Mouse (Mus musculus): Measurements from ENCODE around the gene Olfr16. TPM values are rescaled to one million over a fixed set of nuclear protein-coding genes. Genes with fewer than 3 reads are reported as not detected.

Olfr16 gene
- not detected in 2 replicates for total RNA-seq (2012; rRNA removed)

DNA sequence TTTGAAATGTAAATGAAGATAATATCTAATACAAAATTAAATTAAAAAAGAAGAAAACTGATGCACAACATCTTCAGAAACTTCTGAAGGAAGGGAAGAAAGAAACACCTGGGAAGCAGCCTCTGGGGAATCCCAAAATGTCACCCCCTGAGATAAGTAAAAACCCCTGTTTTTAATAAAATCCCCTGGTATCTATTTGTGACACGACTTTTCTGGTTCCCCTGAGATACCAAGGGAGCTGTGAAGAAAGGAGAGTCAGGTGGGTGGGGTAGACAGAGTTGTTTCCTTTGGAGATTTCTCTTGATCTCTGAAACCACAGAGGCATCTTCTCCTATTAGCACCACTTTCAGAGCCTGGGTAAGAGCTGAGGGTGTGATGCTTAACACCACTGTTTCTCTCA, at the start of gene Olfr16:
Gene Olfr16 (plus strand): TSS at position 250 of the 400 bp plus-strand sequence.
- TF ChIP-seq HCFC1 (IDR thresholded peaks at IDR 0.05; ENCODE audit: borderline replicate concordance, insufficient read depth, low read length) (no peak), MAFK (IDR thresholded peaks at IDR 0.05; ENCODE audit: insufficient read depth, low read depth, low read length) (no peak), CHD2 (IDR thresholded peaks at IDR 0.05; ENCODE audit: low read depth, low read length) (no peak), ZNF384 (IDR thresholded peaks at IDR 0.05; ENCODE audit: low read depth, low read length) (no peak), ZC3H11A (IDR thresholded peaks at IDR 0.05; ENCODE audit: borderline replicate concordance, low read depth, low read length) (no peak)
- Histone ChIP-seq H3K36me3 (ENCODE audit: control insufficient read depth, insufficient read depth, low read length, poor library complexity, severe bottlenecking) (no peaks in the 10 kb centered on the region), H3K4me3 (ENCODE audit: insufficient read depth in 1 of 2, low read depth in 1 of 2, low read length in 2 of 2, poor library complexity in 1 of 2, severe bottlenecking in 1 of 2) (no peak within 1 kb of the TSS), H3K4me1 (ENCODE audit: control insufficient read depth in 2 of 2, insufficient read depth in 2 of 2, low read length in 2 of 2, poor library complexity in 1 of 2) (no peaks in the 10 kb centered on the region), H3K9ac (ENCODE audit: insufficient read depth, low read depth, low read length, poor library complexity, severe bottlenecking) (no peak within 1 kb of the TSS), H3K27ac (ENCODE audit: insufficient read depth, low read depth, low read length, poor library complexity, severe bottlenecking) (no peak within 1 kb of the TSS), H3K9me3 (ENCODE audit: control insufficient read depth, insufficient read depth, low read depth, low read length) (no peaks in the 10 kb centered on the region)
- in situ Hi-C loops (cut with MboI; ENCODE audit: low sequenced_read_pairs in 2 of 2, unreplicated experiment in 2 of 2), result no loop called here
- DNase-seq (ENCODE audit: low read depth, low spot score), result no peak

DNA sequence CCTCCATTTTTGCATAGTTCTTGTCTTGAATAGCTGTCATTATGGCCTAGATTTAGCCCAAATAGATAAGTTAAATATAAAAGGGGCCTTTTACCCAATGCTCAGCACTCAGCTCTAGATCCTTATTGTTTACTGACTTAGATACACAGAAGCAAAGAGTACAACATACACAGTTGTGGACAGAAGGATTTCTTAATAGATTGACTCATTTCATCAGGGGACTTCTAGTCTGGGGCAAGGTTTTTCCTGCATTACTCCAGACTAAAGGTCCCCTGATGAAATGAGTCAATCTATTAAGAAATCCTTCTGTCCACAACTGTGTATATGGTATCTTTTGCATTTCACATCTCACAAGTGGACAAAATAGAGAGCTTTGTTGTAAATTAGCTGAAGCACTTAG, 46.9 kb upstream of the Olfr16 start:
- Histone ChIP-seq H3K9ac (ENCODE audit: insufficient read depth, low read depth, low read length, poor library complexity, severe bottlenecking) (no peak overlapping the region), H3K36me3 (ENCODE audit: control insufficient read depth, insufficient read depth, low read length, poor library complexity, severe bottlenecking) (no peaks in the 10 kb centered on the region), H3K9me3 (ENCODE audit: control insufficient read depth, insufficient read depth, low read depth, low read length) (no peaks in the 10 kb centered on the region), H3K4me1 (ENCODE audit: control insufficient read depth in 2 of 2, insufficient read depth in 2 of 2, low read length in 2 of 2, poor library complexity in 1 of 2) (no peaks in the 10 kb centered on the region), H3K4me3 (ENCODE audit: insufficient read depth in 1 of 2, low read depth in 1 of 2, low read length in 2 of 2, poor library complexity in 1 of 2, severe bottlenecking in 1 of 2) (no peak overlapping the region), H3K27ac (ENCODE audit: insufficient read depth, low read depth, low read length, poor library complexity, severe bottlenecking) (no peak overlapping the region)
- no peak for DNase-seq (ENCODE audit: low read depth, low spot score)
- in situ Hi-C loops (cut with MboI; ENCODE audit: low sequenced_read_pairs in 2 of 2, unreplicated experiment in 2 of 2), result no loop called here
- TF ChIP-seq CHD2 (IDR thresholded peaks at IDR 0.05; ENCODE audit: low read depth, low read length) (no peak), HCFC1 (IDR thresholded peaks at IDR 0.05; ENCODE audit: borderline replicate concordance, insufficient read depth, low read length) (no peak), MAFK (IDR thresholded peaks at IDR 0.05; ENCODE audit: insufficient read depth, low read depth, low read length) (no peak), ZNF384 (IDR thresholded peaks at IDR 0.05; ENCODE audit: low read depth, low read length) (no peak), ZC3H11A (IDR thresholded peaks at IDR 0.05; ENCODE audit: borderline replicate concordance, low read depth, low read length) (no peak)

DNA sequence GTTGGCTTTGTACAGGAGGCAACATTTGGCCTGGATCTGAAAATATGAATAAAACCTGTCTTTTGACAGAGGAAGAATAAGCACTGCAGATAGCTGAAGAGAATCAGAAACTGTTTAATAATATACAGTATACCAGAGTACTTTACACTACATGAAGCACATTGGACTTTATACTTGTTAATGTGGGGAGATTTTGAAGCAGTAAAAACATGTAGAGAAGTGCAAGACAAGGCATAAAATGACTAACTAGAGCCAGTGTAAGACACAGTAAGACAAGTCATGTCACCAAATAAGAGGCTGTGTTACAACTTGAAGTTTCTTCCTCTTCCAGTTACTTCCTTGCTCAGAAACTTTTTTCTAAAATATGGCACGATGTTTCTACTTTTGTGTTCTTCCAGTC, 33.1 kb upstream of the Olfr16 start:
- in situ Hi-C loops (cut with MboI; ENCODE audit: low sequenced_read_pairs in 2 of 2, unreplicated experiment in 2 of 2), result no loop called here
- no peak overlapping the region for H3K4me3 ChIP-seq (ENCODE audit: insufficient read depth in 1 of 2, low read depth in 1 of 2, low read length in 2 of 2, poor library complexity in 1 of 2, severe bottlenecking in 1 of 2)
- H3K9me3 ChIP-seq (ENCODE audit: control insufficient read depth, insufficient read depth, low read depth, low read length), result no peaks in the 10 kb centered on the region
- no peaks in the 10 kb centered on the region for H3K36me3 ChIP-seq (ENCODE audit: control insufficient read depth, insufficient read depth, low read length, poor library complexity, severe bottlenecking)
- no peak for DNase-seq (ENCODE audit: low read depth, low spot score)
- TF ChIP-seq CHD2 (IDR thresholded peaks at IDR 0.05; ENCODE audit: low read depth, low read length) (no peak), HCFC1 (IDR thresholded peaks at IDR 0.05; ENCODE audit: borderline replicate concordance, insufficient read depth, low read length) (no peak), ZNF384 (IDR thresholded peaks at IDR 0.05; ENCODE audit: low read depth, low read length) (no peak), ZC3H11A (IDR thresholded peaks at IDR 0.05; ENCODE audit: borderline replicate concordance, low read depth, low read length) (no peak), MAFK (IDR thresholded peaks at IDR 0.05; ENCODE audit: insufficient read depth, low read depth, low read length) (no peak)
- no peak overlapping the region for H3K9ac ChIP-seq (ENCODE audit: insufficient read depth, low read depth, low read length, poor library complexity, severe bottlenecking)
- no peak overlapping the region for H3K27ac ChIP-seq (ENCODE audit: insufficient read depth, low read depth, low read length, poor library complexity, severe bottlenecking)
- H3K4me1 ChIP-seq (ENCODE audit: control insufficient read depth in 2 of 2, insufficient read depth in 2 of 2, low read length in 2 of 2, poor library complexity in 1 of 2), result peaks cover 0 to 2% of the 10 kb centered on the region in 2 experiments; a peak in 1 of 4 replicates

DNA sequence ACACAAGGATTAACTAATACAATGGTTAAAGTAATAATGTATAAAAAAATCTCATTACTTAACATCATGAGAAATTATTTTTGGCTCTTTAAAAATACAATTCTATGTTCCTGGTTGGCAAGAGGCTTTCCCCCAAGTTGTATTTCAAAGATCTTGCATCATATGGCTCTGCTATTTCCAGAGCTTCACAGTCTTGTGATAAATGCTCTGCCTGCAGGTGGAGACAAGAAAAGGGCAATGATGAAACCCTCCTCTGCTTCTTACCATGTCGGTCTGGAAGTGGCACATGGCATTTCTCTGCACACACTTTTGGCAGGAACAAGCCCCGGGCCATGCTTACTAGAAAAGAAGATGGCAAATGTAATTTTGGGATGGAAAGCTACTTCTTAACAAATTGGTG, 31.8 kb upstream of the Olfr16 start:
- no peak for TF ChIP-seq MAFK (IDR thresholded peaks at IDR 0.05; ENCODE audit: insufficient read depth, low read depth, low read length)
- TF ChIP-seq ZNF384 (IDR thresholded peaks at IDR 0.05; ENCODE audit: low read depth, low read length), result no peak
- TF ChIP-seq CHD2 (IDR thresholded peaks at IDR 0.05; ENCODE audit: low read depth, low read length), result no peak
- in situ Hi-C loops (cut with MboI; ENCODE audit: low sequenced_read_pairs in 2 of 2, unreplicated experiment in 2 of 2), result no loop called here
- Histone ChIP-seq H3K36me3 (ENCODE audit: control insufficient read depth, insufficient read depth, low read length, poor library complexity, severe bottlenecking) (no peaks in the 10 kb centered on the region), H3K9ac (ENCODE audit: insufficient read depth, low read depth, low read length, poor library complexity, severe bottlenecking) (no peak overlapping the region), H3K27ac (ENCODE audit: insufficient read depth, low read depth, low read length, poor library complexity, severe bottlenecking) (no peak overlapping the region), H3K9me3 (ENCODE audit: control insufficient read depth, insufficient read depth, low read depth, low read length) (no peaks in the 10 kb centered on the region), H3K4me1 (ENCODE audit: control insufficient read depth in 2 of 2, insufficient read depth in 2 of 2, low read length in 2 of 2, poor library complexity in 1 of 2) (peaks cover 0 to 2% of the 10 kb centered on the region in 2 experiments; a peak in 1 of 4 replicates), H3K4me3 (ENCODE audit: insufficient read depth in 1 of 2, low read depth in 1 of 2, low read length in 2 of 2, poor library complexity in 1 of 2, severe bottlenecking in 1 of 2) (no peak overlapping the region)
- no peak for DNase-seq (ENCODE audit: low read depth, low spot score)

DNA sequence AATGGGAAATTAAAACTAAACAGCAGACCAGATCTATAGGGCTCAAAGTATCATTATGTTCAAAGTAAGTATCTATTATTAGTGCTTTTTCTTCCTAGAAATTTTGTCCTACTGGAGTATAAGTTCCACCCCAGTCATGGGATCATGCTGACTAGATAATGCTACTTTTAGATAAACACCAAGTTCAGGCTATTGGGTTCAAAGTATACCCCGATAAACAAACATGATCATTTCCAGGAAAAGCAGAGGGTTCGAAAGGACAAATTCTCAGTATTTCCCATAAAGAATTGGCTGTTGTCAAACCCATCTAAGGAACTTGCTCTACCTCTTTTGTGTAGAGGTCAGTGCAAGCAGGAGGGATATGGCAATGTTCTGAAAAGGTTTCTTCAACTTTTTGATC, 18.0 kb upstream of the Olfr16 start:
- Histone ChIP-seq H3K9me3 (ENCODE audit: control insufficient read depth, insufficient read depth, low read depth, low read length) (no peaks in the 10 kb centered on the region), H3K9ac (ENCODE audit: insufficient read depth, low read depth, low read length, poor library complexity, severe bottlenecking) (no peak overlapping the region), H3K36me3 (ENCODE audit: control insufficient read depth, insufficient read depth, low read length, poor library complexity, severe bottlenecking) (no peaks in the 10 kb centered on the region), H3K4me3 (ENCODE audit: insufficient read depth in 1 of 2, low read depth in 1 of 2, low read length in 2 of 2, poor library complexity in 1 of 2, severe bottlenecking in 1 of 2) (no peak overlapping the region), H3K4me1 (ENCODE audit: control insufficient read depth in 2 of 2, insufficient read depth in 2 of 2, low read length in 2 of 2, poor library complexity in 1 of 2) (no peaks in the 10 kb centered on the region), H3K27ac (ENCODE audit: insufficient read depth, low read depth, low read length, poor library complexity, severe bottlenecking) (no peak overlapping the region)
- in situ Hi-C loops (cut with MboI; ENCODE audit: low sequenced_read_pairs in 2 of 2, unreplicated experiment in 2 of 2), result no loop called here
- TF ChIP-seq CHD2 (IDR thresholded peaks at IDR 0.05; ENCODE audit: low read depth, low read length), result no peak
- no peak for TF ChIP-seq HCFC1 (IDR thresholded peaks at IDR 0.05; ENCODE audit: borderline replicate concordance, insufficient read depth, low read length)
- TF ChIP-seq MAFK (IDR thresholded peaks at IDR 0.05; ENCODE audit: insufficient read depth, low read depth, low read length), result no peak
- no peak for TF ChIP-seq ZNF384 (IDR thresholded peaks at IDR 0.05; ENCODE audit: low read depth, low read length)
- TF ChIP-seq ZC3H11A (IDR thresholded peaks at IDR 0.05; ENCODE audit: borderline replicate concordance, low read depth, low read length), result no peak
- DNase-seq (ENCODE audit: low read depth, low spot score), result no peak

All from ES-E14 (cell line).